Mouse (Mus musculus) heart, embryonic 15.5 days (tissue): Measurements from ENCODE around the gene Inpp4b. TPM values are rescaled to one million over a fixed set of nuclear protein-coding genes. Genes with fewer than 3 reads are reported as not detected.

Experiments used
- ATAC-seq: fragments of 200-750 bp; cut with Nextera tagmentation; replicated peaks from 2 replicates; pipeline ENCODE4 v1.8.0; 2017; ENCODE audit warnings: low read depth, moderate TSS enrichment; ENCODE audit not compliant: insufficient number of reproducible peaks, insufficient read depth, low FRiP score
- H3K27ac ChIP-seq: fragments of 300-500 bp; sonication (generic); 2 replicates; pipeline ENCODE4 v1.5.1; 2015; ENCODE audit warnings: mild to moderate bottlenecking, inconsistent platforms
- H3K27me3 ChIP-seq: fragments of 300-500 bp; sonication (generic); 2 replicates; pipeline ENCODE4 v1.6.1; 2015; ENCODE audit warnings: inconsistent platforms
- H3K36me3 ChIP-seq: fragments of 300-500 bp; sonication (generic); 2 replicates; pipeline ENCODE4 v1.6.1; 2015; ENCODE audit warnings: mild to moderate bottlenecking, inconsistent platforms
- H3K4me1 ChIP-seq: fragments of 300-500 bp; sonication (generic); replicated peaks from 2 replicates; pipeline ENCODE4 v1.6.1; 2015; ENCODE audit warnings: inconsistent platforms
- H3K4me2 ChIP-seq: fragments of 300-500 bp; sonication (generic); 2 replicates; pipeline ENCODE4 v1.6.1; 2015; ENCODE audit warnings: inconsistent platforms, mild to moderate bottlenecking, moderate library complexity
- H3K4me3 ChIP-seq: fragments of 300-500 bp; sonication (generic); 2 replicates; pipeline ENCODE4 v1.5.1; 2015; ENCODE audit warnings: mild to moderate bottlenecking, inconsistent platforms
- H3K9ac ChIP-seq: fragments of 300-500 bp; sonication (generic); 2 replicates; pipeline ENCODE4 v1.6.1; 2015; ENCODE audit warnings: mild to moderate bottlenecking, inconsistent platforms
- H3K9me3 ChIP-seq: fragments of 300-500 bp; sonication (generic); replicated peaks from 2 replicates; pipeline ENCODE4 v1.6.1; 2016; ENCODE audit warnings: inconsistent platforms
- WGBS: fragments of 180-500 bp; shearing (Covaris S2); methylation state at CpG from one replicate; pipeline ENCODE4 v1.1.7; 2015; ENCODE audit warnings: mixed read lengths; 5-methylcytosine and 5-hydroxymethylcytosine counted together
- polyA plus RNA-seq: library from polyadenylated mRNA; unstranded; fragments of >200 nt; fragmentation: Nextera tagmentation; extraction: Ambion mirVana; gene quantifications from 2 replicates; pipeline ENCODE4 v1.2.1, GENCODE M21; 2015

The Inpp4b gene
- polyA plus RNA-seq, 1 experiment from 2014 or later: 11.4 TPM

DNA sequence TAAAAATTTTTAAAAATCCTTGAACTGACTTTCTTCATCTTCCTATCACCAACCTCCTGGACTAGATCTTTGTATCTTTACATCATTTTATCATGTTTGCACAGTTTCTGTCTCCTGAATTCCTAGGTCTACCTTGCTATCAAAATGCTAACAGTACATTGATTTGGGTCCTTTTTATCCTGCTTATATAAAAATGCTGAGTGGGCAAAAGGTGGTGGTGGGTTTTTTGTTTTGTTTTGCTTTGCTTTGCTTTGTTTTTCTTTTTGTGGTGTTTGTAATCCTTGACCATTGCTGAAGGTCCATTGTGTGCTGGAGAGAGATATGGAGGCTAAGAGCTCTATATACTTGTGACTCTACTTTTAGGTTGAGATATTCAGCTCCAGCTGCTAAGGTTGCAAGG is 750.9 kb downstream of the Inpp4b start:
- ATAC-seq: no peak
- Histone ChIP-seq H3K4me2 (no peak overlapping the region), H3K4me1 (no peaks in the 10 kb centered on the region), H3K9ac (no peak overlapping the region), H3K9me3 (no peaks in the 10 kb centered on the region), H3K27ac (no peak overlapping the region), H3K4me3 (no peak overlapping the region), H3K36me3 (no peaks in the 10 kb centered on the region), H3K27me3 (no peaks in the 10 kb centered on the region)

DNA sequence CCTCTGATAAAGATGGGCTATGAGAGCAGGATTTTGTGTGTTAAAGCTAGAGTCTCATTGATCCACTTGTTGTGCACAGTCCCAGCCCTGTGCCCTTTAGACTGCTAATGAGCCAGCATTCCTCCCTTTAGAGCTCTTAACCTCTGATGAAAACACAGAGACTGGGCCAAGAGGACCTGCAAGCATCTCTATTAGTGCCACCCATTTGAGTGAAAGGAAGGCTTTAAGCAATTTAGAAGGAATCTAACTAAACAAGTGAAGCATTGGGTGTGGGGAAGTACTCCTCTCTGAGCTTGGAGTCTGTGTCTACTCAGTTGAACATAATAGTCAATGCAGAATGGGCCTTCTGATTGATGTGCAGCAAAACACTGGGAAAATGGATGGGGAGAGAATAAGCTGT is 762.2 kb downstream of the Inpp4b start:
- H3K9ac ChIP-seq: no peak overlapping the region
- no peak overlapping the region for H3K4me3 ChIP-seq
- H3K36me3 ChIP-seq: no peaks in the 10 kb centered on the region
- H3K4me1 ChIP-seq: no peaks in the 10 kb centered on the region
- no peak overlapping the region for H3K4me2 ChIP-seq
- H3K27ac ChIP-seq: no peak overlapping the region
- H3K9me3 ChIP-seq: no peaks in the 10 kb centered on the region
- H3K27me3 ChIP-seq: no peaks in the 10 kb centered on the region
- no peak for ATAC-seq

DNA sequence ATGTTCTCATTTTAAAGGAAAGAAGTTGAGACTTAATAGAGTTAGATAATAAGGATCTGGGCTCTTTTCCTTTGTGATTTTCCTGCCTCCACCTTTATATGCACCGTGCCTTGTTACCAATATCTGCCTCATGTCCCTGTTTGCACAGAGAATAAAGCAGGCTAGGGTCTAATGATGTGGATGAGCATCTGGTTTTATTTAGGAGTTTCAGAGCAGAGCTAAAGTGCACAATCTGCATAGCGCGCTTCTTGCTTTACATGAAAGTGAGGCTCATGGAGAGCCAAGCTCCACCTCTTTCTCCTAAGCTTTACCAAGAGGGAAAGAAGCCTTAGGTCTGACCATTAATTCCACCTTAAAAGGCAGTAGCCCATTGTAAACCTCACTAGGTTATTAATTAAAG is 763.8 kb downstream of the Inpp4b start:
- H3K4me3 ChIP-seq: no peak overlapping the region
- WGBS: 86% methylated on average over 3 of the region's 3 CpGs
- no peaks in the 10 kb centered on the region for H3K27me3 ChIP-seq
- no peaks in the 10 kb centered on the region for H3K9me3 ChIP-seq
- H3K4me2 ChIP-seq: no peak overlapping the region
- H3K27ac ChIP-seq: no peak overlapping the region
- no peaks in the 10 kb centered on the region for H3K4me1 ChIP-seq
- H3K36me3 ChIP-seq: no peaks in the 10 kb centered on the region
- no peak overlapping the region for H3K9ac ChIP-seq
- no peak for ATAC-seq

- Histone ChIP-seq H3K4me2 (no peak overlapping the region), H3K9ac (no peak overlapping the region), H3K27ac (no peak overlapping the region), H3K4me1 (no peaks in the 10 kb centered on the region), H3K4me3 (no peak overlapping the region), H3K36me3 (no peaks in the 10 kb centered on the region), H3K9me3 (peaks cover 7% of the 10 kb centered on the region; the same call in 1 of the 2 replicates), H3K27me3 (no peaks in the 10 kb centered on the region)
- no peak for ATAC-seq
Observed at GRCm38 (mm10) chr8:82150272-82150671, 807.9 kb downstream of the Inpp4b start.

DNA sequence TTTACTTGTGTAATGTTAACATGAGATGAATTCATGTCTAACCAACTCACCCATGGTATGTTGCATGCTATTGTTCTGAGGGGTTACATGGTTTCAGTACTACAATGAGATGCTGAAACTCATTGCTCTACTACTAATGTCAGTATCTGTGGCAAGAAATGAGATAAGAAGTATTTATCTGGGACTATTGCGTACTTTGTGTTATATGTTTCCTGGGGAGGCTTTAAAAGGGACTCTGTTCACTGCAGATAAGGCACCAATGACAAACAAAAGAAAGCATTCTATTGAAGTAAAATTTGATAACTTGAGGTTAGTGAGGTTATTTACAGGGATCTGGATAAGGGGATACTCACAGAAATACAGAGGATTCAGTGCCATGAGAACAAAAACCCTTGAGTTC is 815.6 kb downstream of the Inpp4b start:
- Histone ChIP-seq H3K4me2 (no peak overlapping the region), H3K27me3 (no peaks in the 10 kb centered on the region), H3K4me3 (no peak overlapping the region), H3K4me1 (no peaks in the 10 kb centered on the region), H3K36me3 (no peaks in the 10 kb centered on the region), H3K9me3 (peaks cover 7% of the 10 kb centered on the region; the same call in 1 of the 2 replicates), H3K9ac (no peak overlapping the region), H3K27ac (no peak overlapping the region)
- 42% methylated on average over 1 of the region's 1 CpGs for WGBS
- no peak for ATAC-seq
